Mouse (Mus musculus) adrenal gland, adult 8-10 months (tissue): ENCODE measurements around the gene Gm4884. TPM values are rescaled to one million over a fixed set of nuclear protein-coding genes. Genes with fewer than 3 reads are reported as not detected.
"Not testable (repeated sequence)": the region's sequence is repeated elsewhere in the genome, so short reads cannot be mapped to it uniquely, and the experiment has no call there.

Experiments
- DNase-seq: peaks from one replicate; pipeline ENCODE4 v3.0.0; 2022
- total RNA-seq, 4 experiments: library from RNA; stranded (reverse); gene quantifications; 2 replicates each; pipeline ENCODE4 v1.2.4; 2022

The Gm4884 gene
- not detected for total RNA-seq

DNA sequence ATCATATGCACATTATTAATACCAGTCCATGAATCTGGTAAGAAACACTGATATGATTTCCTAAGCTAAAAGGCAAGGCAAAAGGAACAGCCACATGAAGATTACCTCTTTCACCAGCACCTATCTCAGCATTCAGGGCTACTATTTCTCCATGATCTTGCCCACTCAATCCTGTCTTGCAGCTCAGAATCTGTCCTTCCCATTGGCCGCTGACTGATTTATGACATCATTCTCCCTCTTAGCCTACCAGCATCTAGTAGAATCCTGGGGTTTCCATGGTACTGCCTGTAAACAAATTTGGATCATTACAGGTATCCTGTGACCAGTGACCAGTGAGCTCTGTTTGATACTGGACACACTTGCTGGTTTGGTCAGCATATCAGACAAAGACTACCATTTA is at the start of gene Gm4884:
TSS of gene Gm4884 (plus strand) at position 301 of the 400 bp plus-strand sequence.
- not testable (repeated sequence) for DNase-seq

DNA sequence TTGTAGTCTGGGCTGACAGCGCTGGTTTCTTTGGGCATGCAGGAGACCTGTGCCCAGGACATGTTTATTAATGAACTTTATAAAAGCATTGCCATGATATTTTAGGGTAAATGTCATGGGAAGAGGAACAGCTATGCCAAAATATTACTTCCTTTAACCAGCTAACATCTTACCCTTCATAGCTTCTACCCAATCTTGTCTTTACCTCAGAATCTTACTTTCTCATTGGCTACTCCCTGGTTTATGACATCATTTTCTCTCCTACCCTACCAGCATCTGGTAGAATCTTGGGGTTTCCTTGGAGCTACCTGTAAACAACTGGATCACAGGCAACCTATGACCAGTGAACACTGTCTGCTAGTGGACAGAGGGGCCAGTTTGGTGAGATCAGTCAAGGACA is 45.3 kb upstream of the Gm4884 start, which contains the start of gene 4930433I11Rik:
TSS of gene 4930433I11Rik (plus strand) at position 301 of the 400 bp plus-strand sequence.
- DNase-seq: no peak

DNA sequence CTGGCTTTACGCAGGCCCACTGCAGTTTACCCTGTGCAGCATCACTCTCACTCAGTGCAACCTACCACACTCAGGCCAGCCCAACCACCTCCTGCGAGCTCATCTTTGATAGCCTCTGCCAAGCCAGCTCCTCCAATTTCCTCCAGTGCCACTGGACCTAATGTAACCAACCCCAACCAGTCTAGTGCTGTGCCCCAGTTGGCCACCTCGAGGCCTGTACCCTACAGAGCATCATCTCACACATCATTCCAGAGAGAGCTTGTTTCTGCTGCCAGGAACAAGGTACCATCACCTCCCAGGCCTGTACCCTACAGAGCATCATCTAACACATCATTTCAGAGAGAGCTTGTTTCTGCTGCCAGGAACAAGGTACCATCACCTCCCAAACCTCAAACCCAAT is 11.5 kb downstream of the Gm4884 start:
- DNase-seq: not testable (repeated sequence)

Other genes with a start within 250 kb of the Gm4884 start
- gene Vstm2b, start 134.4 kb upstream of the Gm4884 start, total RNA-seq: 1 to 10 TPM in 3 of 4 experiments, under 1 TPM in 1; 0.58 to 1.8 (median 1.5) TPM
- gene 4930433I11Rik, start 45.2 kb upstream of the Gm4884 start, total RNA-seq: not detected
- not detected for gene Gm5592, start 121.1 kb downstream of the Gm4884 start, total RNA-seq